Mouse (Mus musculus) MEL (cell line): ENCODE data around the gene Gtsf1. TPM values are rescaled to one million over a fixed set of nuclear protein-coding genes. Genes with fewer than 3 reads are reported as not detected.
"Not testable (repeated sequence)": the region's sequence is repeated elsewhere in the genome, so short reads cannot be mapped to it uniquely, and the experiment has no call there.

Experiments used
- DNase-seq: peaks from one replicate; pipeline ENCODE4 v3.0.0; 2011; ENCODE audit warnings: low read depth, low spot score
- H3K27ac ChIP-seq: 2 replicates; pipeline ENCODE4 v1.5.1; 2012; ENCODE audit warnings: low read depth, mild to moderate bottlenecking, control low read depth, low read length, moderate library complexity; ENCODE audit not compliant: control insufficient read depth
- H3K27me3 ChIP-seq, 2 experiments: fragments of 150-350 bp in 1 of 2; sonication (generic) in 1 of 2; 2 replicates each; pipeline ENCODE4 v1.6.1; 2012; ENCODE audit warnings: low read length in 2 of 2, mild to moderate bottlenecking in 2 of 2, improper control_type of control experiment in 1 of 2, moderate library complexity in 1 of 2; ENCODE audit not compliant: insufficient read depth in 2 of 2, control insufficient read depth in 1 of 2
- H3K36me3 ChIP-seq, 2 experiments: 2 replicates each; pipeline ENCODE4 v1.6.1; 2012 to 2014; ENCODE audit warnings: low read length in 2 of 2, improper control_type of control experiment in 1 of 2, inconsistent platforms in 1 of 2, mild to moderate bottlenecking in 1 of 2; ENCODE audit not compliant: insufficient read depth in 2 of 2, control insufficient read depth in 1 of 2
- H3K4me1 ChIP-seq, 2 experiments: fragments of 150-350 bp in 1 of 2; sonication (generic) in 1 of 2; 2 replicates each; pipeline ENCODE4 v1.6.1; 2012; ENCODE audit warnings: low read length in 2 of 2, improper control_type of control experiment in 1 of 2, mild to moderate bottlenecking in 1 of 2; ENCODE audit not compliant: insufficient read depth in 2 of 2, control insufficient read depth in 1 of 2
- H3K4me3 ChIP-seq, 2 experiments: fragments of 150-350 bp in 1 of 2; sonication (generic) in 1 of 2; 2 replicates each; pipeline ENCODE4 v1.5.1; 2012; ENCODE audit warnings: low read depth in 2 of 2, low read length in 2 of 2, mild to moderate bottlenecking in 2 of 2, moderate library complexity in 2 of 2, control low read depth in 1 of 2, improper control_type of control experiment in 1 of 2; ENCODE audit not compliant: control insufficient read depth in 1 of 2, insufficient read depth in 1 of 2
- H3K79me2 ChIP-seq: 2 replicates; pipeline ENCODE4 v1.6.1; 2012; ENCODE audit warnings: mild to moderate bottlenecking, low read length, moderate library complexity; ENCODE audit not compliant: control insufficient read depth, poor library complexity, insufficient read depth
- H3K9ac ChIP-seq: 2 replicates; pipeline ENCODE4 v1.6.1; 2012; ENCODE audit warnings: low read depth, mild to moderate bottlenecking, control low read depth, low read length, moderate library complexity; ENCODE audit not compliant: control insufficient read depth, poor library complexity, severe bottlenecking
- H3K9me3 ChIP-seq: fragments of 150-350 bp; sonication (generic); replicated peaks from 2 replicates; pipeline ENCODE4 v1.6.1; 2012; ENCODE audit warnings: mild to moderate bottlenecking, low read length, improper control_type of control experiment, moderate library complexity; ENCODE audit not compliant: insufficient read depth
- BHLHE40 ChIP-seq: IDR thresholded peaks from 2 replicates; pipeline ENCODE4 v1.6.1; 2012; ENCODE audit warnings: low read depth, mild to moderate bottlenecking, inconsistent platforms, low read length, improper control_type of control experiment, borderline replicate concordance
- CTCF ChIP-seq, 3 experiments: IDR thresholded peaks in 2 of 3; conservative IDR thresholded peaks in 1 of 3; 2 replicates each; pipeline ENCODE4 v1.5.1; 2011 to 2012; ENCODE audit warnings: low read length in 3 of 3, low read depth in 2 of 3, mild to moderate bottlenecking in 2 of 3, improper control_type of control experiment in 1 of 3, inconsistent platforms in 1 of 3, mixed read lengths in 1 of 3, moderate library complexity in 1 of 3; ENCODE audit not compliant: control insufficient read depth in 1 of 3, insufficient read depth in 1 of 3, poor library complexity in 1 of 3, severe bottlenecking in 1 of 3
- GATA1 ChIP-seq: IDR thresholded peaks from 2 replicates; pipeline ENCODE4 v1.6.1; 2011; ENCODE audit warnings: low read depth, low read length, improper control_type of control experiment
- KAT2A ChIP-seq: conservative IDR thresholded peaks from 2 replicates; pipeline ENCODE4 v1.6.1; 2012; ENCODE audit warnings: low read depth, low read length, improper control_type of control experiment, inconsistent platforms
- MAFK ChIP-seq: IDR thresholded peaks from 2 replicates; pipeline ENCODE4 v1.6.1; 2011; ENCODE audit warnings: low read depth, mild to moderate bottlenecking, low read length, improper control_type of control experiment, borderline replicate concordance
- MAZ ChIP-seq: IDR thresholded peaks from 2 replicates; pipeline ENCODE4 v1.6.1; 2012; ENCODE audit warnings: low read depth, mild to moderate bottlenecking, inconsistent platforms, low read length, improper control_type of control experiment
- MXI1 ChIP-seq: IDR thresholded peaks from 2 replicates; pipeline ENCODE4 v1.6.1; 2011; ENCODE audit warnings: mild to moderate bottlenecking, low read depth, low read length, improper control_type of control experiment
- NELFE ChIP-seq: IDR thresholded peaks from 2 replicates; pipeline ENCODE4 v1.6.1; 2011; ENCODE audit warnings: low read depth, low read length, improper control_type of control experiment
- POLR2AphosphoS2 ChIP-seq: IDR thresholded peaks from 2 replicates; pipeline ENCODE4 v1.6.1; 2011; ENCODE audit warnings: low read length, improper control_type of control experiment
- RCOR1 ChIP-seq: IDR thresholded peaks from 2 replicates; pipeline ENCODE4 v1.6.1; 2012; ENCODE audit warnings: low read depth, mild to moderate bottlenecking, inconsistent platforms, low read length, improper control_type of control experiment
- SIN3A ChIP-seq: IDR thresholded peaks from 2 replicates; pipeline ENCODE4 v1.6.1; 2012; ENCODE audit warnings: low read length, improper control_type of control experiment, inconsistent platforms
- SMC3 ChIP-seq: IDR thresholded peaks from 2 replicates; pipeline ENCODE4 v1.6.1; 2011; ENCODE audit warnings: low read depth, low read length, improper control_type of control experiment
- TAL1 ChIP-seq: IDR thresholded peaks from 2 replicates; pipeline ENCODE4 v1.6.1; 2012; ENCODE audit warnings: mild to moderate bottlenecking, inconsistent platforms, low read length, moderate library complexity, mixed read lengths
- TBP ChIP-seq: IDR thresholded peaks from 2 replicates; pipeline ENCODE4 v1.8.0; 2011; ENCODE audit warnings: low read depth, low read length, improper control_type of control experiment
- ZMIZ1 ChIP-seq: IDR thresholded peaks from 2 replicates; pipeline ENCODE4 v1.6.1; 2012; ENCODE audit warnings: low read depth, mild to moderate bottlenecking, inconsistent platforms, low read length, improper control_type of control experiment, moderate library complexity
- polyA plus RNA-seq, 2 experiments: library from polyadenylated mRNA; stranded (reverse) in 1 of 2; unstranded in 1 of 2; fragments of >175 nt in 1 of 2; fragments of >200 nt in 1 of 2; gene quantifications; 2 replicates each; pipeline versions ENCODE4 v1.2.1 to v1.2.4; 2012; ENCODE audit warnings: low replicate concordance in 2 of 2, low read depth in 1 of 2; ENCODE audit not compliant: insufficient read length in 2 of 2, insufficient read depth in 1 of 2, missing spikeins in 1 of 2
- total RNA-seq: library from RNA; depleted of rRNA; stranded (reverse); fragments of 300-350 nt; gene quantifications from 2 replicates; pipeline ENCODE4 v1.2.3, GENCODE M21; 2012

Gene Gtsf1
- total and polyA plus RNA-seq, 3 experiments, result 0.15 TPM; not detected in 2

- H3K4me1 ChIP-seq, H3K79me2 ChIP-seq, H3K27ac ChIP-seq, H3K4me3 ChIP-seq, H3K9me3 ChIP-seq, H3K36me3 ChIP-seq, H3K9ac ChIP-seq, DNase-seq, H3K27me3 ChIP-seq: not testable (repeated sequence)
These were observed 15.7 kb upstream of the Gtsf1 start for GRCm38 (mm10) chr15:103445966-103446365.

- H3K4me1 ChIP-seq, result peaks cover 0 to 3% of the 10 kb centered on the region in 2 experiments; a peak in 1 of 4 replicates
- DNase-seq, result no peak
- H3K4me3 ChIP-seq, result no peak overlapping the region
- H3K9ac ChIP-seq, result no peak overlapping the region
- no peaks in the 10 kb centered on the region for H3K79me2 ChIP-seq
- no peaks in the 10 kb centered on the region for H3K9me3 ChIP-seq
- H3K27ac ChIP-seq, result no peak overlapping the region
- no peak for TF ChIP-seq BHLHE40
- TF ChIP-seq SMC3, result no peak
- no peak for TF ChIP-seq ZMIZ1
- TF ChIP-seq TAL1, result no peak
- no peak for TF ChIP-seq GATA1
- TF ChIP-seq MAZ, result no peak
- no peak for TF ChIP-seq SIN3A
- no peak for TF ChIP-seq KAT2A
- no peak for TF ChIP-seq MXI1
- no peak for TF ChIP-seq RCOR1
- TF ChIP-seq MAFK, result no peak
- TF ChIP-seq TBP, result no peak
- no peak for TF ChIP-seq POLR2AphosphoS2
- no peak for TF ChIP-seq CTCF (IDR thresholded peaks at IDR 0.05 in 2 of 3, conservative IDR thresholded peaks at IDR 0.05 in 1 of 3; ENCODE audit: control insufficient read depth in 1 of 3, insufficient read depth in 1 of 3, low read depth in 2 of 3, low read length in 3 of 3, poor library complexity in 1 of 3, severe bottlenecking in 1 of 3)
- TF ChIP-seq NELFE, result no peak
- no peaks in the 10 kb centered on the region for H3K36me3 ChIP-seq
- H3K27me3 ChIP-seq, result peaks cover 0 to 2% of the 10 kb centered on the region in 2 experiments; a peak in 1 of 4 replicates
These were observed 3.3 kb downstream of the Gtsf1 start for GRCm38 (mm10) chr15:103427017-103427416.

- not testable (repeated sequence) for H3K36me3 ChIP-seq, DNase-seq, H3K4me1 ChIP-seq, H3K9ac ChIP-seq, H3K4me3 ChIP-seq, H3K79me2 ChIP-seq, H3K27me3 ChIP-seq, H3K9me3 ChIP-seq, H3K27ac ChIP-seq
- peak; percentile 61; the same call in 1 of the 2 replicates for TF ChIP-seq TBP
These were observed 24.7 kb downstream of the Gtsf1 start for GRCm38 (mm10) chr15:103405586-103405985.
